Mouse (Mus musculus) right cerebral cortex, postnatal 14 days (tissue): Measurements from ENCODE around the gene BC117090.
A peak's percentile ranks its signal among the peaks of the same experiment; 100 is the strongest.
"Not testable (repeated sequence)": the region's sequence is repeated elsewhere in the genome, so short reads cannot be mapped to it uniquely, and the experiment has no call there.

ENCODE experiments used
- DNase-seq: peaks from one replicate; pipeline ENCODE4 v3.0.0; 2022

BC117090 gene

GRCm38 (mm10) chr16:36334232-36334631 lies at the start of gene BC117090:
Gene BC117090, minus strand, starts transcription at chr16:36334332.
- no peak for DNase-seq

GRCm38 (mm10) chr16:36367648-36368047 lies 33.5 kb upstream of the BC117090 start, which contains the start of gene BC100530:
Gene BC100530, minus strand, starts transcription at chr16:36367748.
- DNase-seq, result not testable (repeated sequence)

GRCm38 (mm10) chr16:36337171-36337570 lies 3.0 kb upstream of the BC117090 start:
- peak; percentile 6 for DNase-seq

- no peak for DNase-seq
Measured at GRCm38 (mm10) chr16:36319286-36319685, 14.8 kb downstream of the BC117090 start.

GRCm38 (mm10) chr16:36316111-36316510 lies 18.0 kb downstream of the BC117090 start:
- DNase-seq, result not testable (repeated sequence)

GRCm38 (mm10) chr16:36307631-36308030 lies 26.5 kb downstream of the BC117090 start:
- no peak for DNase-seq

- no peak for DNase-seq
Measured at GRCm38 (mm10) chr16:36289140-36289539, 45.0 kb downstream of the BC117090 start.

GRCm38 (mm10) chr16:36276796-36277195 lies 57.3 kb downstream of the BC117090 start, which contains the start of gene Stfa1:
Gene Stfa1, plus strand, starts transcription at chr16:36276951.
- not testable (repeated sequence) for DNase-seq
